Comparison of ENCODE assay signal across 12 mouse cellular contexts in genomic region chr5:113542885-113543476, GRCm38 (mm10). TPM values are rescaled to one million over a fixed set of nuclear protein-coding genes. Genes with fewer than 3 reads are reported as not detected.
A peak's percentile ranks its signal among the peaks of the same experiment; 100 is the strongest.
DNase-seq lines count a peak whose midpoint lies in the region; ATAC-seq and TF ChIP-seq lines count a peak whose summit lies in the region.
"Had no signal": no experiment of that assay in that cellular context is flagged by ENCODE, and none has a peak within 500 bp of the region (broad histone marks: within the 10 kb centered on the region; RNA-seq: fewer than 3 reads in every experiment).

No protein-coding gene starts in this region.

- peak overlapping the region; percentile 27 for H3K4me2 ChIP-seq in forebrain, embryonic 13.5 days
- no peak overlapping the region for H3K4me2 ChIP-seq in hindbrain, postnatal 0 days (ENCODE audit: low read depth, low read length)
- no peak overlapping the region for H3K4me2 ChIP-seq in midbrain, postnatal 0 days (ENCODE audit: low read depth, low read length, poor library complexity, severe bottlenecking)
- H3K4me2 ChIP-seq: embryonic facial prominence, embryonic 13.5 days; heart, embryonic 13.5 days had no signal

- peaks cover 51% of the 10 kb centered on the region for H3K4me1 ChIP-seq in forebrain, embryonic 13.5 days
- peaks cover 8% of the 10 kb centered on the region; the same call in 1 of the 2 replicates for H3K4me1 ChIP-seq in hindbrain, postnatal 0 days (ENCODE audit: insufficient read depth, low read length)
- 0 out of 2 replicates have a peak, but pooled peaks cover 2% of the 10 kb centered on the region for H3K4me1 ChIP-seq in midbrain, postnatal 0 days (ENCODE audit: insufficient read depth, low read length)

- WGBS in forebrain, embryonic 13.5 days = 17% methylated on average over 10 of the region's 10 CpGs
- 21% methylated on average over 10 of the region's 10 CpGs for WGBS in hindbrain, postnatal 0 days
- 37% methylated on average over 10 of the region's 10 CpGs for WGBS in midbrain, postnatal 0 days

- H3K27me3 ChIP-seq in forebrain, embryonic 13.5 days = no peaks in the 10 kb centered on the region
- no peaks in the 10 kb centered on the region for H3K27me3 ChIP-seq in hindbrain, postnatal 0 days (ENCODE audit: insufficient read depth, low read length)
- no peaks in the 10 kb centered on the region for H3K27me3 ChIP-seq in midbrain, postnatal 0 days (ENCODE audit: insufficient read depth, low read length)

- H3K36me3 ChIP-seq in forebrain, embryonic 13.5 days (ENCODE audit: poor library complexity, severe bottlenecking) = no peaks in the 10 kb centered on the region
- H3K36me3 ChIP-seq in hindbrain, postnatal 0 days (ENCODE audit: insufficient read depth, low read length) = no peaks in the 10 kb centered on the region
- H3K36me3 ChIP-seq in midbrain, postnatal 0 days (ENCODE audit: insufficient read depth, low read length) = no peaks in the 10 kb centered on the region
- H3K36me3 ChIP-seq: embryonic facial prominence, embryonic 13.5 days; heart, embryonic 13.5 days had no signal

- ATAC-seq in forebrain, embryonic 13.5 days = peak; percentile 95
- ATAC-seq in hindbrain, postnatal 0 days = peak; percentile 46; the same call in 1 of the 2 replicates
- ATAC-seq in midbrain, postnatal 0 days (ENCODE audit: low FRiP score) = no peak

- no peak for TF ChIP-seq CTCF in hindbrain, postnatal 0 days (IDR thresholded peaks at IDR 0.05; ENCODE audit: low read depth)
- TF ChIP-seq CTCF in midbrain, postnatal 0 days (IDR thresholded peaks at IDR 0.05) = no peak

- peak; percentile 24 for DNase-seq in c-Kit-positive CD71-positive TER-119-positive erythroid progenitor cells, embryonic 14.5 days (ENCODE audit: low spot score)
- DNase-seq in hindbrain, postnatal 0 days (ENCODE audit: low spot score) = no peak
- DNase-seq in midbrain, postnatal 0 days (ENCODE audit: low spot score) = peak; percentile 39
- DNase-seq in kidney, postnatal 25 days = no peak
- no peak for DNase-seq in adrenal gland, postnatal 25 days
- DNase-seq in right cerebral cortex, postnatal 4 days = no peak
- DNase-seq: cerebellum, postnatal 14 days; lung, adult 18-20 months had no signal

- no peaks in the 10 kb centered on the region for H3K9me3 ChIP-seq in forebrain, embryonic 13.5 days (replicated peaks)
- no peaks in the 10 kb centered on the region for H3K9me3 ChIP-seq in hindbrain, postnatal 0 days (ENCODE audit: low read length)
- no peaks in the 10 kb centered on the region for H3K9me3 ChIP-seq in midbrain, postnatal 0 days (ENCODE audit: low read length)
- H3K9me3 ChIP-seq: embryonic facial prominence, embryonic 13.5 days; heart, embryonic 13.5 days; megakaryocyte, embryonic 14.5 days had no signal

- H3K4me3 ChIP-seq in forebrain, embryonic 13.5 days = no peak overlapping the region
- H3K4me3 ChIP-seq in hindbrain, postnatal 0 days (ENCODE audit: low read length) = no peak overlapping the region
- no peak overlapping the region for H3K4me3 ChIP-seq in midbrain, postnatal 0 days (ENCODE audit: low read depth, low read length)
- H3K4me3 ChIP-seq: embryonic facial prominence, embryonic 13.5 days; heart, embryonic 13.5 days; megakaryocyte, embryonic 14.5 days had no signal

- no peak overlapping the region for H3K9ac ChIP-seq in forebrain, embryonic 13.5 days
- H3K9ac ChIP-seq in hindbrain, postnatal 0 days (replicated peaks; ENCODE audit: low read length) = no peak overlapping the region
- no peak overlapping the region for H3K9ac ChIP-seq in midbrain, postnatal 0 days (replicated peaks; ENCODE audit: low read length, poor library complexity, severe bottlenecking)
- H3K9ac ChIP-seq: embryonic facial prominence, embryonic 13.5 days; heart, embryonic 13.5 days had no signal

- peak overlapping the region; percentile 77 for H3K27ac ChIP-seq in forebrain, embryonic 13.5 days
- H3K27ac ChIP-seq in hindbrain, postnatal 0 days = no peak overlapping the region
- no peak overlapping the region for H3K27ac ChIP-seq in midbrain, postnatal 0 days (ENCODE audit: low read depth, low read length)
- H3K27ac ChIP-seq: embryonic facial prominence, embryonic 13.5 days; heart, embryonic 13.5 days had no signal

RNA-seq across cellular contexts. Expression of gene Wscd2, which starts 52.8 kb away (rescaled TPM):
- polyA plus RNA-seq in forebrain, embryonic 13.5 days (2015; fragmentation: Nextera tagmentation; extraction: Ambion mirVana) = 4.7 and 6.9 TPM in 2 replicates
- total RNA-seq in hindbrain, postnatal 0 days (2014; rRNA removed) = 25.1 and 33.8 TPM in 2 replicates
- 8.9 and 9.8 TPM in 2 replicates for polyA plus RNA-seq in hindbrain, postnatal 0 days (2015; fragmentation: Nextera tagmentation; extraction: Ambion mirVana)
- 26.4 and 28.8 TPM in 2 replicates for total RNA-seq in midbrain, postnatal 0 days (2014; rRNA removed)
- polyA plus RNA-seq in midbrain, postnatal 0 days (2015; fragmentation: Nextera tagmentation; extraction: Ambion mirVana) = 11.7 and 13.2 TPM in 2 replicates
- 3.4 and 5.8 TPM in 2 replicates for total RNA-seq in adrenal gland, postnatal 25 days (2021)

Comparison
In these comparisons a context has a peak if more than half of its experiments do, and no peak if none do; other contexts are left out.
1. DNase-seq: peak in c-Kit-positive CD71-positive TER-119-positive erythroid progenitor cells, embryonic 14.5 days (single experiment) and midbrain, postnatal 0 days (single experiment); none in hindbrain, postnatal 0 days (single experiment), kidney, postnatal 25 days (0 of 2), adrenal gland, postnatal 25 days (single experiment) and right cerebral cortex, postnatal 4 days (single experiment).